ENCODE assay signal across 8 mouse cellular contexts in the genomic region with DNA sequence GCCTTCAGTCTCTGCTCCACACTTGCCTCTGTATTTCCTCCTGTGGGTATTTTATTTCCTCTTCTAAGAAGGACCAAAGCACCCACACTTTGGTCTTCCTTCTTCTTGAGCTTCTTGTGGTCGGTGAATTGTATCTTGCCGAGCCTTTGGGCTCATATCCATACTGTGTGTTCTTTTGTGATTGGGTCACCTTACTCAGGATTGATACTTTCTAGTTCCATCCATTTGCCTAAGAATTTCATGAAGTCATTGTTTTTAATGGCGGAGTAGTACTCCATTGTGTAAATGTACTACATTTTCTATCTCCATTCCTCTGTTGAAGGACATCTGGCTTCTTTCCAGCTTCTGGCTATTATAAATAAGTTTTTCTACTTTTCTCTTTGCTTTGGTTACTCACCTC. TPM values are rescaled to one million over a fixed set of nuclear protein-coding genes. Genes with fewer than 3 reads are reported as not detected.
DNase-seq lines count a peak whose midpoint lies in the region; ATAC-seq lines count a peak whose summit lies in the region.

No protein-coding gene starts in this region.

- H3K27ac ChIP-seq in kidney, embryonic 16.5 days (ENCODE audit: low read length): no peak overlapping the region
- no peak overlapping the region for H3K27ac ChIP-seq in embryonic facial prominence, embryonic 11.5 days (replicated peaks; ENCODE audit: low read depth, low read length)
- H3K27ac ChIP-seq in hindbrain, embryonic 15.5 days (replicated peaks): peak overlapping the region; percentile 87; the same call in 1 of the 2 replicates
- H3K27ac ChIP-seq in midbrain, embryonic 14.5 days (replicated peaks; ENCODE audit: low read depth, low read length): no peak overlapping the region

- no peak overlapping the region for H3K9ac ChIP-seq in kidney, embryonic 16.5 days (replicated peaks; ENCODE audit: low read length)
- H3K9ac ChIP-seq in embryonic facial prominence, embryonic 11.5 days (replicated peaks; ENCODE audit: low read length): no peak overlapping the region
- H3K9ac ChIP-seq in hindbrain, embryonic 15.5 days: 0 out of 2 replicates have a peak overlapping the region, but pooled peaks have one; percentile 10
- H3K9ac ChIP-seq in midbrain, embryonic 14.5 days (replicated peaks; ENCODE audit: low read length): no peak overlapping the region

- WGBS in kidney, embryonic 16.5 days: 28% methylated on average over 3 of the region's 3 CpGs
- WGBS in embryonic facial prominence, embryonic 11.5 days: 17% methylated on average over 3 of the region's 3 CpGs
- WGBS in hindbrain, embryonic 15.5 days: 25% methylated on average over 3 of the region's 3 CpGs
- 26% methylated on average over 3 of the region's 3 CpGs for WGBS in midbrain, embryonic 14.5 days

- peak; percentile 35 for ATAC-seq in kidney, embryonic 16.5 days (ENCODE audit: low FRiP score, low TSS enrichment)
- ATAC-seq in embryonic facial prominence, embryonic 11.5 days (replicated peaks; ENCODE audit: insufficient number of reproducible peaks, low FRiP score, low TSS enrichment, low read depth): peak; percentile 37
- peak; percentile 59 for ATAC-seq in hindbrain, embryonic 15.5 days (ENCODE audit: low FRiP score, low read depth)
- ATAC-seq in midbrain, embryonic 14.5 days (ENCODE audit: low FRiP score, low TSS enrichment): peak; percentile 36

- H3K27me3 ChIP-seq in kidney, embryonic 16.5 days (ENCODE audit: insufficient read depth, low read length): no peaks in the 10 kb centered on the region
- no peaks in the 10 kb centered on the region for H3K27me3 ChIP-seq in embryonic facial prominence, embryonic 11.5 days (ENCODE audit: control insufficient read depth, insufficient read depth, low read length)
- no peaks in the 10 kb centered on the region for H3K27me3 ChIP-seq in hindbrain, embryonic 15.5 days
- H3K27me3 ChIP-seq in midbrain, embryonic 14.5 days (ENCODE audit: control insufficient read depth, insufficient read depth, low read length): no peaks in the 10 kb centered on the region

- peak overlapping the region; percentile 62 for H3K4me3 ChIP-seq in kidney, embryonic 16.5 days (ENCODE audit: low read length)
- peak overlapping the region; percentile 37; the same call in 1 of the 2 replicates for H3K4me3 ChIP-seq in embryonic facial prominence, embryonic 11.5 days (ENCODE audit: low read depth, low read length)
- peak overlapping the region; percentile 62 for H3K4me3 ChIP-seq in hindbrain, embryonic 15.5 days
- H3K4me3 ChIP-seq in midbrain, embryonic 14.5 days (replicated peaks; ENCODE audit: low read depth, low read length): peak overlapping the region; percentile 59

- H3K4me2 ChIP-seq in kidney, embryonic 16.5 days (replicated peaks; ENCODE audit: low read depth, low read length): peak overlapping the region; percentile 59
- H3K4me2 ChIP-seq in embryonic facial prominence, embryonic 11.5 days (ENCODE audit: low read depth, low read length): peak overlapping the region; percentile 23; the same call in 1 of the 2 replicates
- H3K4me2 ChIP-seq in hindbrain, embryonic 15.5 days: peak overlapping the region; percentile 63
- peak overlapping the region; percentile 71 for H3K4me2 ChIP-seq in midbrain, embryonic 14.5 days (ENCODE audit: low read length)

- no peaks in the 10 kb centered on the region; the same call in 1 of the 2 replicates for H3K4me1 ChIP-seq in kidney, embryonic 16.5 days (ENCODE audit: insufficient read depth, low read length)
- H3K4me1 ChIP-seq in embryonic facial prominence, embryonic 11.5 days (ENCODE audit: control insufficient read depth, insufficient read depth, low read length): no peaks in the 10 kb centered on the region
- peaks cover 14% of the 10 kb centered on the region for H3K4me1 ChIP-seq in hindbrain, embryonic 15.5 days (replicated peaks)
- H3K4me1 ChIP-seq in midbrain, embryonic 14.5 days (ENCODE audit: control insufficient read depth, insufficient read depth, low read length): peaks cover 7% of the 10 kb centered on the region

- H3K36me3 ChIP-seq in kidney, embryonic 16.5 days (ENCODE audit: insufficient read depth, low read length): no peaks in the 10 kb centered on the region
- H3K36me3 ChIP-seq in embryonic facial prominence, embryonic 11.5 days (replicated peaks; ENCODE audit: control insufficient read depth, insufficient read depth, low read depth, low read length): no peaks in the 10 kb centered on the region
- H3K36me3 ChIP-seq in hindbrain, embryonic 15.5 days: no peaks in the 10 kb centered on the region
- no peaks in the 10 kb centered on the region for H3K36me3 ChIP-seq in midbrain, embryonic 14.5 days (ENCODE audit: control insufficient read depth, insufficient read depth, low read length)

- no peak for DNase-seq in kidney, postnatal 14 days
- DNase-seq in embryonic facial prominence, embryonic 11.5 days (ENCODE audit: low spot score): no peak
- DNase-seq in midbrain, embryonic 14.5 days: no peak
- DNase-seq in adrenal gland, adult 2 months: no peak
- no peak for DNase-seq in thymus, postnatal 36 days
- DNase-seq in urinary bladder, postnatal 14 days (ENCODE audit: low spot score): no peak

- H3K9me3 ChIP-seq in kidney, embryonic 16.5 days (ENCODE audit: low read length): no peaks in the 10 kb centered on the region
- no peaks in the 10 kb centered on the region for H3K9me3 ChIP-seq in embryonic facial prominence, embryonic 11.5 days (replicated peaks; ENCODE audit: control insufficient read depth, low read length)
- H3K9me3 ChIP-seq in hindbrain, embryonic 15.5 days: no peaks in the 10 kb centered on the region
- H3K9me3 ChIP-seq in midbrain, embryonic 14.5 days (ENCODE audit: control insufficient read depth, low read length): no peaks in the 10 kb centered on the region

RNA-seq across cellular contexts. Expression of gene Hibch, which starts 0.4 kb away (rescaled TPM):
- polyA plus RNA-seq in kidney, embryonic 16.5 days (2015; fragmentation: Nextera tagmentation; extraction: Ambion mirVana): 24.4 and 27.5 TPM in 2 replicates
- 26.2 and 31.0 TPM in 2 replicates for polyA plus RNA-seq in embryonic facial prominence, embryonic 11.5 days (2014; fragmentation: Nextera tagmentation; extraction: Ambion mirVana)
- 29.6 and 29.9 TPM in 2 replicates for polyA plus RNA-seq in hindbrain, embryonic 15.5 days (2015; fragmentation: Nextera tagmentation; extraction: Ambion mirVana)
- 30.5 and 31.9 TPM in 2 replicates for polyA plus RNA-seq in midbrain, embryonic 14.5 days (2014; fragmentation: Nextera tagmentation; extraction: Ambion mirVana)
- total RNA-seq in adrenal gland, adult 2 months (2021): 10 to 100 TPM; 62.0 to 95.2 TPM
- polyA plus RNA-seq in adrenal gland, adult 2 months (2012; rRNA removed): 37.3 and 50.8 TPM in 2 replicates

RNA-seq across cellular contexts. Expression of gene Inpp1, which starts 26.9 kb away (rescaled TPM):
- polyA plus RNA-seq in kidney, embryonic 16.5 days (2015; fragmentation: Nextera tagmentation; extraction: Ambion mirVana): 15.9 and 22.3 TPM in 2 replicates
- polyA plus RNA-seq in embryonic facial prominence, embryonic 11.5 days (2014; fragmentation: Nextera tagmentation; extraction: Ambion mirVana): 14.4 and 15.5 TPM in 2 replicates
- polyA plus RNA-seq in hindbrain, embryonic 15.5 days (2015; fragmentation: Nextera tagmentation; extraction: Ambion mirVana): 40.8 and 42.1 TPM in 2 replicates
- 22.6 and 28.2 TPM in 2 replicates for polyA plus RNA-seq in midbrain, embryonic 14.5 days (2014; fragmentation: Nextera tagmentation; extraction: Ambion mirVana)
- total RNA-seq in adrenal gland, adult 2 months (2021): 10 to 100 TPM; 20.9 to 21.4 TPM
- polyA plus RNA-seq in adrenal gland, adult 2 months (2012; rRNA removed): 4.3 TPM in 2 replicates
